Comparison of ENCODE assay signal across 9 mouse cellular contexts in the genomic region with DNA sequence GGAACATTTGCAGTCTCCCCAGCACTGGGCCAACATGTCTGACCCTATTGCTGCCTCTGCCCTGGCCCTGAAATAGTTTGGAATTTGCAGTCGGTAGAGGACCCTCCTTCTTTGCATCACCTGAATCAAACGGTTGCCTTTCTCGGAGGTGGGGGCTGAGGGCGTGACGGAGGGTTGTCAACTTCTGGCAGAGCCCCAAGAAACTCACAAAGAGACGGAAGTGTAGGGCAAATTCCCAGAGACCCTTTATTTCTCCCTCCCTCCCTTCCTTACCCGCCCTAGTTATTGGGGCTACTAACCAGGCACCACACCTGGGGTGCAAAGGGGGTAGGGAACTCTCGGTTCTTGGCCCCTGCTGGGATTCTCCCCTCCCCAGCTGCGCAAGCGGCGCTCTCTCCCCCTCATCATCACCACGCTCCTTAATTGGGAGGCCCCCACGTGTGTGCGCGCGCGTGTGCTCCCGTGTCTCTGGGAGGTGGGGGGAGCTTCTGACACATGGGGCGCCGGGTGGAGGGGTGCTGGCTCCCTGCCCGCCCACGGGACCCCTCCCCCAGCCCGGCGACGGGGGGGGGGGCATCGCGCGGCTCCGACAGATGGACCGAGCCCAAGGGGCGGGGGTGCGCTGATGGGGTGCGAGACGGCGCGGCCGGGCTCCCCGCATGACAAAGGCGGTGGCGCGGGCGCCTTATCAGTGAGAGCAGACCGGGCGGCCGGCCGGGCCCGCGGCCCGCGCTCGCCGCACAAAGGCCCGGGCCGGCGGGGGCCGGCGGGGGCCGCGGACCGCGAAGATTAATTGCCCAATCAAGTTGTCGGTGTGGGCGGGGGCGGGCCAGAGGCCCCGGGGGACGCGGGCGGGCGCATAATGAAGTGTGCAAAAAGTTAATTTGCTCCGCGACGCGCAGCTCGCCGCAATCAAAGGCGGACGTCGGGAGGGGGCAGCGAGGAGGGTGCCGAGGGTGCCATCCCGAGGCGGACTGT. TPM values are rescaled to one million over a fixed set of nuclear protein-coding genes. Genes with fewer than 3 reads are reported as not detected.
DNase-seq lines count a peak whose midpoint lies in the region; ATAC-seq and TF ChIP-seq lines count a peak whose summit lies in the region.
"Had no signal": no experiment of that assay in that cellular context is flagged by ENCODE, and none has a peak within 500 bp of the region (broad histone marks: within the 10 kb centered on the region; RNA-seq: fewer than 3 reads in every experiment).

No protein-coding gene starts in this region.

- no peak for TF ChIP-seq POLR2A in kidney, adult 2 months (IDR thresholded peaks at IDR 0.05; ENCODE audit: low read depth, low read length)

- no peak for TF ChIP-seq CTCF in kidney, adult 2 months (conservative IDR thresholded peaks at IDR 0.05; ENCODE audit: insufficient read depth, insufficient read length, low read depth, low read length)

- H3K4me2 ChIP-seq in forebrain, embryonic 16.5 days (ENCODE audit: low read length) = peak overlapping the region; percentile 94
- peak overlapping the region; percentile 57 for H3K4me2 ChIP-seq in liver, embryonic 15.5 days

- no peak for DNase-seq in kidney, adult 2 months
- no peak for DNase-seq in kidney, adult 9 months
- peak; percentile 20 for DNase-seq in adrenal gland, postnatal 25 days
- no peak for DNase-seq in right cerebral cortex, postnatal 25 days
- DNase-seq in cerebellum, adult 9-10 months = no peak

- peaks cover 7% of the 10 kb centered on the region; the same call in 1 of the 2 replicates for H3K27me3 ChIP-seq in kidney, adult 2 months (replicated peaks; ENCODE audit: control insufficient read depth, insufficient read depth, low read length)
- no peaks in the 10 kb centered on the region for H3K27me3 ChIP-seq in forebrain, embryonic 16.5 days (replicated peaks; ENCODE audit: control insufficient read depth, insufficient read depth, low read length)
- H3K27me3 ChIP-seq in liver, embryonic 15.5 days = peaks cover 88% of the 10 kb centered on the region

- WGBS in kidney, adult 2 months = 1% methylated on average over 80 of the region's 82 CpGs
- WGBS in forebrain, embryonic 16.5 days = under 1% methylated on average over 60 of the region's 82 CpGs
- WGBS in liver, embryonic 15.5 days (ENCODE audit: insufficient replicate concordance) = 2% methylated on average over 81 of the region's 82 CpGs

- no peaks in the 10 kb centered on the region for H3K4me1 ChIP-seq in kidney, adult 2 months (ENCODE audit: control insufficient read depth, insufficient read depth, low read length)
- H3K4me1 ChIP-seq in forebrain, embryonic 16.5 days (replicated peaks; ENCODE audit: control insufficient read depth, insufficient read depth, low read length) = peaks cover 51% of the 10 kb centered on the region
- H3K4me1 ChIP-seq in liver, embryonic 15.5 days (replicated peaks) = peaks cover 13% of the 10 kb centered on the region

- H3K9ac ChIP-seq in forebrain, embryonic 16.5 days (replicated peaks; ENCODE audit: low read depth, low read length) = peak overlapping the region; percentile 75
- no peak overlapping the region for H3K9ac ChIP-seq in liver, embryonic 15.5 days

- no peaks in the 10 kb centered on the region for H3K9me3 ChIP-seq in forebrain, embryonic 16.5 days (ENCODE audit: control insufficient read depth, low read length)
- no peaks in the 10 kb centered on the region for H3K9me3 ChIP-seq in liver, embryonic 15.5 days (replicated peaks)

- H3K27ac ChIP-seq in kidney, adult 2 months (ENCODE audit: insufficient read depth, low read depth, low read length) = no peak overlapping the region
- H3K27ac ChIP-seq in forebrain, embryonic 16.5 days (ENCODE audit: low read length) = peak overlapping the region; percentile 96
- no peak overlapping the region for H3K27ac ChIP-seq in liver, embryonic 15.5 days (replicated peaks)
- H3K27ac ChIP-seq: macrophage had no signal

- peak overlapping the region; percentile 27; the same call in 1 of the 2 replicates for H3K4me3 ChIP-seq in kidney, adult 2 months (ENCODE audit: insufficient read depth, low read depth, low read length)
- peak overlapping the region; percentile 53 for H3K4me3 ChIP-seq in forebrain, embryonic 16.5 days (replicated peaks; ENCODE audit: low read length)
- H3K4me3 ChIP-seq in liver, embryonic 15.5 days (replicated peaks) = peak overlapping the region; percentile 25

- ATAC-seq in forebrain, embryonic 16.5 days = peak; percentile 65
- no peak for ATAC-seq in liver, embryonic 15.5 days (ENCODE audit: insufficient read depth)
- no peak for ATAC-seq in megakaryocyte-erythroid progenitor cell, adult 5-6 weeks (replicated peaks; ENCODE audit: low FRiP score, low TSS enrichment, poor library complexity, severe bottlenecking)

- no peaks in the 10 kb centered on the region for H3K36me3 ChIP-seq in kidney, adult 2 months (ENCODE audit: control insufficient read depth, insufficient read depth, low read length)
- no peaks in the 10 kb centered on the region for H3K36me3 ChIP-seq in forebrain, embryonic 16.5 days (ENCODE audit: control insufficient read depth, insufficient read depth)
- no peaks in the 10 kb centered on the region for H3K36me3 ChIP-seq in liver, embryonic 15.5 days (replicated peaks)

RNA-seq across cellular contexts. Expression of a gene that starts 33.0 kb away (rescaled TPM):
- polyA plus RNA-seq in kidney, adult 2 months (2012; rRNA removed) = not detected in 2 replicates
- total RNA-seq in adrenal gland, postnatal 25 days (2021) = 0.36 TPM in 1 of 2 replicates, not detected in the other
- polyA plus RNA-seq in forebrain, embryonic 16.5 days (2015; fragmentation: Nextera tagmentation; extraction: Ambion mirVana) = 16.9 and 17.2 TPM in 2 replicates
- polyA plus RNA-seq in liver, embryonic 15.5 days (2015; fragmentation: Nextera tagmentation; extraction: Ambion mirVana) = not detected in 2 replicates
- total RNA-seq in megakaryocyte-erythroid progenitor cell, adult 5-6 weeks (2014; fragmentation: Nextera tagmentation) = not detected in 2 replicates
- total RNA-seq in megakaryocyte-erythroid progenitor cell, adult 5-6 weeks (2017) = not detected in 2 replicates
- polyA plus RNA-seq: macrophage had no signal

RNA-seq across cellular contexts. Expression of a gene that starts 52.0 kb away (rescaled TPM):
- polyA plus RNA-seq in kidney, adult 2 months (2012; rRNA removed) = 17.4 and 23.6 TPM in 2 replicates
- 2.3 and 2.6 TPM in 2 replicates for total RNA-seq in adrenal gland, postnatal 25 days (2021)
- polyA plus RNA-seq in forebrain, embryonic 16.5 days (2015; fragmentation: Nextera tagmentation; extraction: Ambion mirVana) = 1.5 and 1.9 TPM in 2 replicates
- polyA plus RNA-seq in liver, embryonic 15.5 days (2015; fragmentation: Nextera tagmentation; extraction: Ambion mirVana) = 1.1 and 1.3 TPM in 2 replicates
- total RNA-seq in megakaryocyte-erythroid progenitor cell, adult 5-6 weeks (2014; fragmentation: Nextera tagmentation) = 0.42 and 1.4 TPM in 2 replicates
- 0.34 and 0.80 TPM in 2 replicates for total RNA-seq in megakaryocyte-erythroid progenitor cell, adult 5-6 weeks (2017)
- polyA plus RNA-seq: macrophage had no signal

RNA-seq across cellular contexts. Expression of a gene that starts 57.0 kb away (rescaled TPM):
- polyA plus RNA-seq in kidney, adult 2 months (2012; rRNA removed) = 113 and 135 TPM in 2 replicates
- 131 and 337 TPM in 2 replicates for total RNA-seq in adrenal gland, postnatal 25 days (2021)
- 11.4 and 13.6 TPM in 2 replicates for polyA plus RNA-seq in forebrain, embryonic 16.5 days (2015; fragmentation: Nextera tagmentation; extraction: Ambion mirVana)
- 11.1 and 11.6 TPM in 2 replicates for polyA plus RNA-seq in liver, embryonic 15.5 days (2015; fragmentation: Nextera tagmentation; extraction: Ambion mirVana)
- total RNA-seq in megakaryocyte-erythroid progenitor cell, adult 5-6 weeks (2014; fragmentation: Nextera tagmentation) = 2.2 and 2.6 TPM in 2 replicates
- total RNA-seq in megakaryocyte-erythroid progenitor cell, adult 5-6 weeks (2017) = 5.8 and 14.0 TPM in 2 replicates

Comparison
In these comparisons a context has a peak if more than half of its experiments do, and no peak if none do; other contexts are left out.
1. RNA of a gene that starts 33.0 kb away (polyA plus RNA-seq): 16.9 to 17.2 TPM in forebrain, embryonic 16.5 days; not detected in liver, embryonic 15.5 days and not detected in kidney, adult 2 months; every median in the first group is over 10 times any median in the second.
2. Peak in every context shown above with its lines, with median percentiles within 50 percentile points of each other: H3K4me3 ChIP-seq.